Mouse (Mus musculus): ENCODE measurements around the gene Cfap157.
A peak's percentile ranks its signal among the peaks of the same experiment; 100 is the strongest.

Cfap157 gene

DNA sequence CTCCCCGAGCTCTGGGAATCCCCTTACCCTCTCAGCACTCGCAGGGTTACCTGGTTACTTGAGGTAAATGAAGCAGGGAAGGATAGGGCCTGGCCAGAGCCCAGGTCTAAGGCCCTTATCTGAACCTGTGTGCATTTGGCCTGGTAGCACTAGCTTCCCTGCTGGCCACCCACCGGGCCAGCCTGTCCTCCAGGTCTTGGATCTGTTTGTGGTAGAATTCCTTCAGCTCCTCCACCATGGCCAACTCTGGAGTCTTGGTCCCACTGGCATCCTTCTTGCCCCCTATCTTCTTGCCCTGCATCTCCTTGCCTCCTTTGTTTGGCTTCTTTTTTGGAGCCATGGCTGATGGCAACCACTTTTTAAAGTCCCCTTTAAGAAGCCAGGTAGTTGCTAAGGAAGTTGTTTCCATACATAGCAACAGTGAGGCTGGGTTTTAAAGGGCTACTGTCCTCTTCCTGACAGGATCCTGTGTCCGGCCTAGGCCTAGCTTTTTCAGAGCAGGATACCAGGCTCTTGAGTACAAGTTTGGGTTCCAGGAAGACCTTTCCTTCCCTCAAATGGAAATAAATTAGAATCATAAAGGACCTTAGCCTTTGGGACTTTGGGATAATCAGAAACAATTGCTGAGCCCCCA is at the start of gene Cfap157:
Gene Cfap157 (minus strand): TSS at position 381 of the 634 bp plus-strand sequence.
- peak; percentile 71 for DNase-seq

- no peak for DNase-seq
These were observed 44.9 kb upstream of the Cfap157 start for GRCm38 (mm10) chr2:32828979-32829676.

DNA sequence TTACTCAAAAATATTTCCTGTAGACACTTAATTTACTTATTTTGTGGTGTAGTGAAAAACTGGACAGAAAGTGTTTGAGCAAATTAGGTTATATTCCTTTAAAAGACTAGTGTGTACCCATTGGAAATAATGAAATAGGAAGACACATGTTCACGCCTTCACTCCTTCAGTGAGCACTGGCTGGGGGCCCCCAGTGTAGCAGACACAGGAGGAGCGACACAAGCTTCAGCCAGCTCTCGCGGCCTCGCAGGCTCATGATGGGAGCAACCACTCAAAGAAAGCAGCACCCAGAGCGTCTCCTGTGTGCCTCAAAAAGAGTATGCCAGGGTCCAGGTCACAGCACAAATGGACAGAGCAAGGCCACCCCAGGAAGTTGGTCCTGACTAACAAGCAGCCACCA is 41.6 kb upstream of the Cfap157 start:
- no peak for DNase-seq

GRCm38 (mm10) chr2:32824778-32825177 is 40.5 kb upstream of the Cfap157 start:
- DNase-seq: no peak

GRCm38 (mm10) chr2:32824181-32824580 is 40.0 kb upstream of the Cfap157 start:
- no peak for DNase-seq

- DNase-seq: no peak
These were observed 39.4 kb upstream of the Cfap157 start for GRCm38 (mm10) chr2:32823579-32824154.

DNA sequence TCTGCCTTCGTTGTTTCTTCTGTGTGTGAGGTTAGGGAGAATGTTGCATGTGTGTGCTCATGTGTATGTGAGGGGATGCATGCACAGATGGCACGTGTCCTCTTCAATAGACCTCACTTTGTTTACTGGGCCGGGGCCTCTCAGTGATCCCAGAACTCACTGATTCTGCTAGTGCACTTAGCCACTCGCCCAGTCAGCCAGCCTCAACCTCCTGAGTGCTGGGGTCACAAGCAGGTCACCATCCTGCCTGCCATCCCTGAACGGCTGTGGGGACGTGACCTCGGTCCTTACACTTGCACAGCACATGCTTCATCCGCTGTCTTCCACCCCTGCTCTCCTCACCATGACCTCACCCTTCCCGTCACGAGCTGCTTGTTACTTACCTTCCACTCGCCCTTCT is 38.9 kb upstream of the Cfap157 start:
- DNase-seq: no peak

DNA sequence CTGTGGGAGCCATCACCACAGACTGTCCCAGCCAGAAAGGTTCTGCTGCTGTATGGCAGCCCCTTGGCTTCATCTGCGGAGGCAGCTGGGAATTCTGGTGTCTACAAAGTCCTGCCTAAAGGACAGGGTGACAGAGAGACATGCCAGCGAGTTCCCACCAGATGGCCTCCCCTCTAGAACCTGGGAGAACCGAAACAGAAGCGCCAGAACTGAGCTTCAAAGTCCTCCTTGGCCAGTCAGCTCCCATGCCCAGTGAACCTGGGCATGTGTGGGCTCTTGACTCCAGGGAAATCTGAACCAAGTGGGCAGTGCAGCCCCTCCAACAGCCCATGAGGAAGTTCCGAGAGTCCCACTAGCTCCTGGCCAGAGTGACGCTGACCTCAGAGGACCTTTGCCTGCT is 38.4 kb upstream of the Cfap157 start:
- DNase-seq: no peak

DNA sequence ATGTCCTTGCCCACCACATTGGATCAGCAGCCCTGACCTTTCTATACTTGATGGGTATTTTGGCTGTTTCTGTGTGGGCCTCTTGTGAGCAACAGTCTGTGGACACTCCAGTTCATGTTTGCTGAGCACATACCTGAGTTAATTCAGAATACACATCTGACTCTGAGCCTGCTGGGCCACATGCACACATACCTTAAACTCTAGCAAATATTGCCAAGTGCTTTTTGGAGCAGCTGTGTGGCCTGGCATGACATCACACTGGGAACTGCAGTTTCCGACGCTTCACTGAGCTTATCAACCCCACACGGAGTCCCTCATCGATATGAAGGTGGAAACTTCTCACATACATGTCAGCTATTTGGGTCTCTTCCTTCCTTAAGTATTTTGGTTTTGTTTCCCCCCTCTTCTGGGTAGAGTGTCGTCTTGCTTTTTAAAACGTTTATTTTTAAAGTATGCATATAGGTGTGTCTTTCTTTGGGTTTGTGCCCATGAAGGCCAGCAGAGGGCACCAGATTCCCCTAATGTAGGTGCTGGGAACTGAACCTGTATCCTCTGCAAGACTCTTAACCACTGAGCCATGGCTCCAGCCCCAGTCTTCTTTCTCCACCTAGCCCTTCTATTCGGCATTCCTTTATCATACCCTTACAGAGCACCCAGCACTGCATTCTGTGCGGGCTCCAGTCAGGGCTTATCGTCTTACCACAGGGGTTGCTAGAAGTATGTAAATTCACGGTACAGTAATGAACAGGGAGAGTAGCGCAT is 37.0 kb upstream of the Cfap157 start:
- DNase-seq: peak; percentile 67

DNA sequence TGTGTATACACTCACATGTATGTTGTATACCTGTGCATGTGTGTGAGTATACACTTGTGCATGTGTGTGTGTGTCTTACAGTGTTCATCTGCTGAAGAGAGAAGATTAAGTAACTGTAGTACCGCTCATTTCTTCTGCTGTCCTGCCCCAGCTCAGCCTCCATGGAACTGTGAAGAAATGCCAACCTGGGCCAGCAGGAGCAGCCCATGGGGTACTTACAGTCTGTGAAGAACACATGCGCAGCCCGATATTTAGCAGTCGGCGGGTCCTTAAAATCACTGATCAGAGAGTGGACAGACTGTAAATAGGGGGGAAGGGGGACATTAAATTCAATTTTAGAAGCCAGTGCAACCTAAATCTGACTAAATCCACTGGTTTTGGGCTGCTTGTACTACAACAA is 34.0 kb upstream of the Cfap157 start:
- no peak for DNase-seq

DNA sequence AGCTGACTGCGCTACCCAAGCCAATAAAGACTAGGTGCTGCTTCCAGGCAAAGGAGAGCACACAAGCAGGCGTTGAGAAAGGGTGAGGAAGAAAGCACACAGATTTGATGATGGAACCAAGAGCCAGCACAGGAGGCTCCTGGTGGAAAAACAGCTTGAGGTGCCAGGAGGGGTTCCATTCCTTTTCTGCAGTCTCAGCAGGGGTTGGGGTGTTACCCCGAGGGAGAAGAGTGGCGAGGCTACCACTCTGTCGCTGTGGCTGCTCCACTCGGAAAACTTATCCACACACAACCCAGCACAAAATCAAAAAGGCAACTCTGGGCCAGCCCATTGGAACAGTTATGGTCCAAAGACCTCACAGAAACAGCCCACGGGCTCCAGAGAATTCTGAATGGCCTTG is 33.4 kb upstream of the Cfap157 start:
- DNase-seq: no peak

DNA sequence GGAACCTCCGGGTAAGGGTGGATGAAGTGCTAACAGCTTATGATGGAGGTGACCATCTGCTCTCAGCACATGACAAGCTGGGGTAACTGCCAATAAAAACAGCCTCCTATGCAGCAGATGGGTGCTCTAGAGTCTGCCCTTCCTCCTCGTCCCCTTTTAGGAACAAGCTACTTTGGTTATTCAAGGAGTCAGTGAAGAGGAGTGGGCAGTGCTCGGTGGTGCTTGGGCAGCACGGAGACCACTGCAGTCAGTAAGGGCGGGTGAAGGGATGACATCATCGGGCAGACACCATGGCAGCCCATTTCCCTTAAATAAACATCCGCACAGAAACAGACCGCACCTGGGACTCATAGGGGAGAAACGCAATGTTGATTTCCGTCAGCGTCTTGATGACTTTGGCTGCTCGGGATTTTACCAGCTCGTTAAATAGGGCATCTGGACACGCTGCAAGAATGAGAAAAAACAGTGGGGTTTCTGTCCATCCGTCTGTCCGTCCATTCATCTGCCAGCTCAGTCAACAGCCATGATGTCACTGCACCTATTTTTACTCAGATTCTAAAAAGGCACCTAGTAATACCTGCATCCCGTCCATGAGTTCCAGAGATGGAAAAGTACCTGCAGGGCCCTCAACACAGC is 32.8 kb upstream of the Cfap157 start:
- DNase-seq: peak; percentile 57

DNA sequence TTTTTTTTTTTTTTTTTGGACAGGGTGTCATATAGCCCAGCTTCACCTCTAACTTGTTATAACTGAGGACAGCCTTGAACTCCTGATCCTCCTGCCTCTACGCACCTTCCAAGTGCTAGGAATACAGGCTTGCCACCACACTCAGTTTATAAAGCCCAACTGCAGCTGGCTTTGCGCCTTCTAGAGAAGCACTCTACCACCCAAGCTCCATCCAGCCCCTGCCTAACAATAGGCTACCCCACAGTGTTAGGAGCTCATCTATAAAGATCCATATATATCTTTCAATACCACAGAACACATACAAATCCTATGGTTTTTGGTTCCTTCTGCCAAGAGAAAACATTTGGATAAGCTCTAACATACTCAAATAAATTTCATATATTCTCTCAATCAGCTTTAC is 32.3 kb upstream of the Cfap157 start:
- DNase-seq: no peak

- DNase-seq: no peak
These were observed 27.7 kb upstream of the Cfap157 start for GRCm38 (mm10) chr2:32811959-32812358.

GRCm38 (mm10) chr2:32808816-32809566 is 24.8 kb upstream of the Cfap157 start:
- no peak for DNase-seq

GRCm38 (mm10) chr2:32798251-32798962 is 14.2 kb upstream of the Cfap157 start:
- DNase-seq: no peak

GRCm38 (mm10) chr2:32795748-32796418 is 11.7 kb upstream of the Cfap157 start:
- no peak for DNase-seq

DNA sequence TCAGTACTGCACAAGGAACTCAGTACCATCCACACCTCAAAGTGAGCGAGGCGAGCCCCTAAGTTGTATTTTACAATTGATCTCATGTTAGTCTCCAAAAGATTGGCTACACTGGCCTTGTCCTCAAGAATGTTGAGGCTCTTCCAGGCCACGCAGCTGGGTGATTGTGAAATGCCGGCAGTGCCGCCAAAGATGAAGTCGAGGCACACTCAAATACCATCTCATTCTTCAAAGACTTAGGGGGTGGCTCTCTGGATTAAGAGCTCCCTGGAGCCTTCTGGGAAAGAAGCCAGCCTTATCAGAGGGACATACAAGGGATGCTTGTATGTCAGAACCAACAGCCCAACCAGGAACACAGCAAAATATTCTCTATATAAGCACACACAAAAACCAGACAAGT is 7.1 kb upstream of the Cfap157 start:
- DNase-seq: peak; percentile 79

DNA sequence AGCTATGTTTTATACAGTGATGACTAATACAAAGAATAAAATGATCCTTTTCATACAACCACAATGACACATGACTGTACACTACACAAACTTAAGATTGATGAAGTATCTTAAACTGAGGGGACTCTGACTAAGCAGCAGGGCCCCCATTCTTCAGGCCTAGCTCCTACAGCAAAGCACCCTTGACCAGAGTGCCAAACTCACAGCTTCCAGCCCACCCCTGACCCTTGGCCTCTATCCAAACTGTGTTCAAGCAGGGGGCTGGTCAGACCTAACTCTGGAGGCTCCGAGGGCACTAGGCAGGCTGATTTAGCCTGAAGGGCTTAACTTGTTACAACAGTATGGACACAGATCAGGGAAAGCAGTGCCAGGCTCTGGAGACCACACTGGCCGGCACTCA is 4.4 kb upstream of the Cfap157 start:
- no peak for DNase-seq

- DNase-seq: peak; percentile 55
These were observed 2.9 kb upstream of the Cfap157 start for GRCm38 (mm10) chr2:32787176-32787575.

DNA sequence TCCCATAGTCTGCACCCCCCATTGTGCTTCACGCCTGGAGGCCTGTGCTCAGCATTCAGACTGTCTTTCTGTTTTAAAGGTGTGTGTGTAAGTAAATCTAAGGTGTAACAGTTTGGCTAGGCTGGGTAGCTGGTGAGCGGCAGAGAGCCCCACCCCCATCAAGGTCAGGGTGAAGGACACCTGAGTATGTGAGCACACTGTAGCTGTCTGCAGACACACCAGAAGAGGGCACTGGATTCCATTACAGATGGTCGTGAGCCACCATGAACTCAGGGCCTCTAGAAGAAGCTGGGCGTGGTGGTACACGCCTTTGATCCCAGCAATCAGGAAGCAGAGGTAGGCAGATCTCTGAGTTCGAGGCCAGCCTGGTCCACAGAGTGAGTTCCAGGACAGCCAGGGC is 2.5 kb downstream of the Cfap157 start:
- DNase-seq: no peak
